Mouse (Mus musculus): ENCODE results near the gene Fcgrt.
"Not testable (repeated sequence)": the region's sequence is repeated elsewhere in the genome, so short reads cannot be mapped to it uniquely, and the experiment has no call there.

Fcgrt gene

DNA sequence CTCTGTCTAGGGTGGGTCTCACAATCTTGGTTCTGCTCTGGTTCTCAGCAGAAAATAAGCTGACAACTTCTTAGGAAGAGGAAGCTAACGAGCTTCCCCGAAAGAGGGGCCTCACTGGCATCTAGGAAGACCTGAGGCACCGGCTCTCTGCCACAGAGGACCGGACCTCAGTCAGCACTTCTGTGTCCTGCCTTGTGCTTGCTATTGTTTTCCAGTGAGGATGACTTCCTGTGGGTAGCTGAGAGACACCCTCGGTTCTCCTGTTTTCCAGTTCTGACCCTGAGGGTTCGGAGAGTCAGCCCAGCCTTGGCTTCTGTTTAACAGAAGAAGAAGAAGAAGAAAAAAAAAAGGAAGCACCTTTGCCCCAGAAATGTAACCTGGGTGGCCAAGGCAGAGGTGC, 6.2 kb downstream of the Fcgrt start:
- Histone ChIP-seq H3K36me3 (ENCODE audit: insufficient read depth, low read length) (peaks cover 7% of the 10 kb centered on the region; the same call in 1 of the 2 replicates), H3K4me3 (replicated peaks; ENCODE audit: low read length) (no peak overlapping the region), H3K9me3 (ENCODE audit: low read length) (no peaks in the 10 kb centered on the region), H3K4me1 (replicated peaks; ENCODE audit: low read depth, low read length) (peaks cover 65% of the 10 kb centered on the region), H3K27me3 (ENCODE audit: insufficient read depth, low read length) (no peaks in the 10 kb centered on the region)
- TF ChIP-seq NANOG (IDR thresholded peaks at IDR 0.05; ENCODE audit: borderline replicate concordance, low read length) (no peak), POU5F1 (IDR thresholded peaks at IDR 0.05; ENCODE audit: borderline replicate concordance, low read length) (no peak), CTCF (conservative IDR thresholded peaks at IDR 0.05; ENCODE audit: low read length) (no peak)

DNA sequence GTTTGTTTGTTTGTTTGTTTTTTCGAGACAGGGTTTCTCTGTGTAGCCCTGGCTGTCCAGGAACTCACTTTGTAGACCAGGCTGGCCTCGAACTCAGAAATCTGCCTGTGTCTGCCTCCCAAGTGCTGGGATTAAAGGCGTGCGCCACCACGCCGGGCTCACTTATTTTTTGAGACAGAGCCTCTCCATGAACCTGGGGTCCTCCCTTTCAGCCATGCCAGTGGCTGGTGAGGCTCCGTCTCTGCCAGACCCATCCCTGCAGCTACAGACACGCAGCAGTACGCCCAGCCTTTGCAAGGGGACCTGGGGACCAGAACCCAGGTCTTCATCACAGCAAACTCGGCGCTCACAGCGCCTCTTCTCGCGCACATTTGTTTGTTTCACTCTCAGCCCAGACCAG, 7.7 kb downstream of the Fcgrt start:
- H3K4me3 ChIP-seq (replicated peaks; ENCODE audit: low read length); H3K36me3 ChIP-seq (ENCODE audit: insufficient read depth, low read length); H3K9me3 ChIP-seq (ENCODE audit: low read length); H3K27me3 ChIP-seq (ENCODE audit: insufficient read depth, low read length): not testable (repeated sequence)
- H3K4me1 ChIP-seq (replicated peaks; ENCODE audit: low read depth, low read length): peaks cover 66% of the 10 kb centered on the region

- Histone ChIP-seq H3K9me3 (ENCODE audit: low read length) (no peaks in the 10 kb centered on the region), H3K27me3 (ENCODE audit: insufficient read depth, low read length) (no peaks in the 10 kb centered on the region), H3K4me3 (replicated peaks; ENCODE audit: low read length) (no peak overlapping the region), H3K4me1 (replicated peaks; ENCODE audit: low read depth, low read length) (peaks cover 72% of the 10 kb centered on the region), H3K36me3 (ENCODE audit: insufficient read depth, low read length) (no peaks in the 10 kb centered on the region)
- TF ChIP-seq POU5F1 (IDR thresholded peaks at IDR 0.05; ENCODE audit: borderline replicate concordance, low read length) (no peak), NANOG (IDR thresholded peaks at IDR 0.05; ENCODE audit: borderline replicate concordance, low read length) (no peak)
These were observed 8.3 kb downstream of the Fcgrt start for GRCm38 (mm10) chr7:45095367-45095766.

- no peaks in the 10 kb centered on the region for H3K36me3 ChIP-seq (ENCODE audit: insufficient read depth, low read length)
These were observed 9.5 kb downstream of the Fcgrt start for GRCm38 (mm10) chr7:45094121-45094520.

GRCm38 (mm10) chr7:45093516-45093905, 10.1 kb downstream of the Fcgrt start:
- no peak for TF ChIP-seq POU5F1 (IDR thresholded peaks at IDR 0.05; ENCODE audit: borderline replicate concordance, low read length)
- no peak for TF ChIP-seq CTCF (conservative IDR thresholded peaks at IDR 0.05; ENCODE audit: low read length)
- no peak for TF ChIP-seq NANOG (IDR thresholded peaks at IDR 0.05; ENCODE audit: borderline replicate concordance, low read length)
- no peaks in the 10 kb centered on the region for H3K36me3 ChIP-seq (ENCODE audit: insufficient read depth, low read length)
- no peaks in the 10 kb centered on the region for H3K9me3 ChIP-seq (ENCODE audit: low read length)
- H3K4me3 ChIP-seq (replicated peaks; ENCODE audit: low read length): peak overlapping the region; percentile 43; the same call in 1 of the 2 replicates
- no peaks in the 10 kb centered on the region for H3K27me3 ChIP-seq (ENCODE audit: insufficient read depth, low read length)
- peaks cover 74% of the 10 kb centered on the region for H3K4me1 ChIP-seq (replicated peaks; ENCODE audit: low read depth, low read length)

More at GRCm38 (mm10) chr7:45094121-45094520, 9.5 kb downstream of the Fcgrt start:
- Histone ChIP-seq H3K9me3 (ENCODE audit: low read length) (no peaks in the 10 kb centered on the region), H3K4me3 (replicated peaks; ENCODE audit: low read length) (no peak overlapping the region), H3K27me3 (ENCODE audit: insufficient read depth, low read length) (no peaks in the 10 kb centered on the region), H3K4me1 (replicated peaks; ENCODE audit: low read depth, low read length) (peaks cover 76% of the 10 kb centered on the region)
- TF ChIP-seq POU5F1 (IDR thresholded peaks at IDR 0.05; ENCODE audit: borderline replicate concordance, low read length): no peak
- no peak for TF ChIP-seq CTCF (conservative IDR thresholded peaks at IDR 0.05; ENCODE audit: low read length)
- TF ChIP-seq NANOG (IDR thresholded peaks at IDR 0.05; ENCODE audit: borderline replicate concordance, low read length): no peak

- TF ChIP-seq CTCF (conservative IDR thresholded peaks at IDR 0.05; ENCODE audit: low read length) (no peak), POU5F1 (IDR thresholded peaks at IDR 0.05; ENCODE audit: borderline replicate concordance, low read length) (no peak), NANOG (IDR thresholded peaks at IDR 0.05; ENCODE audit: borderline replicate concordance, low read length) (no peak)
- H3K4me1 ChIP-seq (replicated peaks; ENCODE audit: low read depth, low read length): peaks cover 76% of the 10 kb centered on the region
- peak overlapping the region; percentile 43 for H3K4me3 ChIP-seq (replicated peaks; ENCODE audit: low read length)
- no peaks in the 10 kb centered on the region for H3K9me3 ChIP-seq (ENCODE audit: low read length)
- H3K36me3 ChIP-seq (ENCODE audit: insufficient read depth, low read length): peaks cover 2% of the 10 kb centered on the region
- no peaks in the 10 kb centered on the region for H3K27me3 ChIP-seq (ENCODE audit: insufficient read depth, low read length)
These were observed 10.7 kb downstream of the Fcgrt start for GRCm38 (mm10) chr7:45092828-45093515.

DNA sequence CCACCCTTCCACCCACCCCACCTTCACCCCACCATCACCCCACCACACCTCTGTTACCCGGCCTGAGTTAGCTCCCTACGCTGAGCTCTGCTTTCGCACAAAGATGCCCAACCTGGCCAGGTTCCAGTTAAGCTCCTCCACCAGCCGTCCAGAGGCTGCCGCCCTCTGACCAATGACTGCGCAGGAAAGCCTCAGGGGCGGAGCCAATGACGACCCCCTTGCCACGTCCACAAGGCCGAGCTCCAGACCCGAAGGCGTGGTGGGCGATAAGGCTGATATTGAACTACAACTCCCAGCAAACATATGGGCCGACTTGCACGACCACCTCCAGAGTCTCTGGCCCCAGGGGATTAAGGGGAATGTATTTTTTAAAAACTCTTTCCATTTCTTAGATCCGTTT, 11.6 kb downstream of the Fcgrt start, which contains the start of gene Rcn3:
TSS of gene Rcn3 (minus strand) at position 174 of the 400 bp plus-strand sequence.
- TF ChIP-seq POU5F1 (IDR thresholded peaks at IDR 0.05; ENCODE audit: borderline replicate concordance, low read length) (no peak), NANOG (IDR thresholded peaks at IDR 0.05; ENCODE audit: borderline replicate concordance, low read length) (no peak), CTCF (conservative IDR thresholded peaks at IDR 0.05; ENCODE audit: low read length) (no peak)
- H3K36me3 ChIP-seq (ENCODE audit: insufficient read depth, low read length): peaks cover 11% of the 10 kb centered on the region
- H3K27me3 ChIP-seq (ENCODE audit: insufficient read depth, low read length): no peaks in the 10 kb centered on the region
- peaks cover 76% of the 10 kb centered on the region for H3K4me1 ChIP-seq (replicated peaks; ENCODE audit: low read depth, low read length)
- H3K9me3 ChIP-seq (ENCODE audit: low read length): no peaks in the 10 kb centered on the region
- peak within 1 kb of the TSS; percentile 74 for H3K4me3 ChIP-seq (replicated peaks; ENCODE audit: low read length)

DNA sequence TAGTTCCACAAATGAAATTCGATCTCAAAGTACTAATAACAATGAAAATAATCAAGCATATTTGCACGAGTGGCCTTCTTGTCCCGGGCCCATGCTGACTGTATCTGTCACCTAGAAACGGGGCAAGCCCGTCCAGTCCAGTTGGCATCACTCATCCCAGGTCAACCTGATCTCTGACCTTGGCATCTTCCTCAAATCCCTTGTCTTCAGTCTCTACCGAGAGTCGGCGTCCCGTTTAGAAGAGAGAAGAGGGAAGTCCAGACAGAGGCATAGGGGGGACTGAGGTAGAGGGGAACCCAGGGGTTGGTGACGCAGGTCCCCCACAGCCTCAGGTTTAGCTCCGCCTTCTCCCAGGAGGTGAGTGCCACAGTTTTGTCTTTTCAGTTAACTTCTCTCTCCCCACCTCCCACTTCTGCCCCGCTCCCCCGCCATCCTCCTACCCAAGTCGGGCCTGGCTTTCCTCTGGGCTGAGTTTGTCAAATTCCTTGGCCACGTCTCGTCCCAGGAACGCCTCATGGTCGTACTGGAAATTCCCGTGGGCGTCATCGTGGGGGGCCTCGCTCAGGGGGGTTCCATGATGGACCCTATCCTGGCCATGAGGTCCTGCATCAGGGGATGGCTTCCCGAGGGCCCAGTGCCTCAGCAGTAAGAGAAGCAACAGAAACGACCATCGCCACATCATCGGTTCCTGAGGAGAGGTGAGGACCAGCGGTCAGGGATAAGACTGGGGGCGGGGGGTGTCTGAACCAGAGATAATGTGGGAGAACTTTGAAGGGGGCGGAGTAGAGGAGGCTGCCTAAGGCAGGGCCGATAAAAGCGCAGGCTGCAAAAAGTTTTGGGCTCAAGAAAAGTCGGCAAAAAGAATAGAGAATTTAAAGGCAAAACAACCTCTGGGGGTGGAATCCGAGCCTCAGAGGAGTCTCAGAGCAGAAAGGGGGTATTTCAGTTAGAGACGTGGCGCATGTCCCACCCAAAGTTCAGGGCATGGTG, 12.4 kb downstream of the Fcgrt start:
- Histone ChIP-seq H3K27me3 (ENCODE audit: insufficient read depth, low read length) (no peaks in the 10 kb centered on the region), H3K4me3 (replicated peaks; ENCODE audit: low read length) (peak overlapping the region; percentile 74), H3K9me3 (ENCODE audit: low read length) (no peaks in the 10 kb centered on the region), H3K4me1 (replicated peaks; ENCODE audit: low read depth, low read length) (peaks cover 80% of the 10 kb centered on the region), H3K36me3 (ENCODE audit: insufficient read depth, low read length) (peaks cover 17% of the 10 kb centered on the region)
- TF ChIP-seq NANOG (IDR thresholded peaks at IDR 0.05; ENCODE audit: borderline replicate concordance, low read length) (no peak), POU5F1 (IDR thresholded peaks at IDR 0.05; ENCODE audit: borderline replicate concordance, low read length) (no peak), CTCF (conservative IDR thresholded peaks at IDR 0.05; ENCODE audit: low read length) (no peak)

Data from E14TG2a.4 (cell line).